Mouse (Mus musculus) neural tube, embryonic 13.5 days (tissue): Measurements from ENCODE around the gene Tspo2. TPM values are rescaled to one million over a fixed set of nuclear protein-coding genes. Genes with fewer than 3 reads are reported as not detected.

Source experiments
- ATAC-seq: fragments of 200-750 bp; cut with Nextera tagmentation; 2 replicates; pipeline ENCODE4 v1.8.0; 2017; ENCODE audit warnings: low read depth, mild to moderate bottlenecking, moderate TSS enrichment, moderate library complexity
- H3K27ac ChIP-seq: fragments of 300-500 bp; sonication (generic); replicated peaks from 2 replicates; pipeline ENCODE4 v1.5.1; 2015; ENCODE audit warnings: moderate library complexity, mild to moderate bottlenecking, inconsistent platforms
- H3K27me3 ChIP-seq: fragments of 300-500 bp; sonication (generic); 2 replicates; pipeline ENCODE4 v1.6.1; 2015; ENCODE audit warnings: mild to moderate bottlenecking, inconsistent platforms
- H3K36me3 ChIP-seq: fragments of 300-500 bp; sonication (generic); 2 replicates; pipeline ENCODE4 v1.6.1; 2015; ENCODE audit warnings: mild to moderate bottlenecking, inconsistent platforms
- H3K4me1 ChIP-seq: fragments of 300-500 bp; sonication (generic); replicated peaks from 2 replicates; pipeline ENCODE4 v1.6.1; 2015; ENCODE audit warnings: inconsistent platforms
- H3K4me2 ChIP-seq: fragments of 300-500 bp; sonication (generic); 2 replicates; pipeline ENCODE4 v1.6.1; 2015; ENCODE audit warnings: inconsistent platforms, mild to moderate bottlenecking, moderate library complexity
- H3K4me3 ChIP-seq: fragments of 300-500 bp; sonication (generic); 2 replicates; pipeline ENCODE4 v1.5.1; 2015; ENCODE audit warnings: mild to moderate bottlenecking, inconsistent platforms
- H3K9ac ChIP-seq: fragments of 300-500 bp; sonication (generic); 2 replicates; pipeline ENCODE4 v1.6.1; 2015; ENCODE audit warnings: moderate library complexity, mild to moderate bottlenecking, inconsistent platforms
- H3K9me3 ChIP-seq: fragments of 300-500 bp; sonication (generic); 2 replicates; pipeline ENCODE4 v1.6.1; 2016; ENCODE audit warnings: inconsistent platforms
- WGBS: fragments of 180-500 bp; shearing (Covaris S2); methylation state at CpG from one replicate; pipeline ENCODE4 v1.1.7; 2015; 5-methylcytosine and 5-hydroxymethylcytosine counted together
- polyA plus RNA-seq: library from polyadenylated mRNA; unstranded; fragments of >200 nt; fragmentation: Nextera tagmentation; extraction: Ambion mirVana; gene quantifications from 2 replicates; pipeline ENCODE4 v1.2.1, GENCODE M21; 2015

The Tspo2 gene
- polyA plus RNA-seq, 1 experiment from 2014 or later, result 0.47 TPM

DNA sequence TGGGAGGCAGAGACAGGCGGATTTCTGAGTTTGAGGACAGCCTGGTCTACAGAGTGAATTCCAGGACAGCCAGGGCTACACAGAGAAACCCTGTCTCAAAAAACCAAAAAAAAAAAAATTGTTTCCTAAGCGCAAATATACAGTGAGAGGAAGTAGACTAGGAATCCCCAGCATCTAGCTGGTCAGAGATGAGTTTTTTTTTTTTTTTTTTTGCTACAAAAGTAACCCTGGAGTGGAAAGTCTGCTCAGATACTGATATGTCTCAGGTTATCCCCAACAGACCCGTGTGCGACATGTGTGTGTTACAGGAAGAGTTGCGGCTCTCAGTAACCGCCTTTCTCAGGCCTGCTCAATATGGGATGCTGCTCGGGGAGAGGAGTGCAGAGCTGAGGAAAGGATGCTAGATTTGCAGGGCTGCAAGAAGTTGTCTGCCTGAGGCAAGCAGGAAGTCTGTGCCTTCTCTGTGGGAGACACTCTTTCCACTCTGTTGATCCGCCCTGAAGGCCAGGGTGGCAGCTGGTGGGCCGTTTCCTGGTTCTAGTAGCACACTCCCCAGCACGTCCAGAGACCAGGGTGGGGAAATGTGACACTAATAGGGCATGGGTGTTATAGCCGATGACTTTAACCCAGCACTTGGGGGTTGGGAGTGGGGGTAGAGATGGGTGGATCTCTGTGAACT lies 23.3 kb downstream of the Tspo2 start:
- Histone ChIP-seq H3K4me3 (no peak overlapping the region), H3K36me3 (no peaks in the 10 kb centered on the region), H3K4me1 (peaks cover 22% of the 10 kb centered on the region), H3K27me3 (no peaks in the 10 kb centered on the region), H3K9ac (no peak overlapping the region), H3K9me3 (no peaks in the 10 kb centered on the region), H3K27ac (no peak overlapping the region), H3K4me2 (no peak overlapping the region)
- WGBS, result 71% methylated on average over 11 of the region's 11 CpGs
- ATAC-seq, result no peak

DNA sequence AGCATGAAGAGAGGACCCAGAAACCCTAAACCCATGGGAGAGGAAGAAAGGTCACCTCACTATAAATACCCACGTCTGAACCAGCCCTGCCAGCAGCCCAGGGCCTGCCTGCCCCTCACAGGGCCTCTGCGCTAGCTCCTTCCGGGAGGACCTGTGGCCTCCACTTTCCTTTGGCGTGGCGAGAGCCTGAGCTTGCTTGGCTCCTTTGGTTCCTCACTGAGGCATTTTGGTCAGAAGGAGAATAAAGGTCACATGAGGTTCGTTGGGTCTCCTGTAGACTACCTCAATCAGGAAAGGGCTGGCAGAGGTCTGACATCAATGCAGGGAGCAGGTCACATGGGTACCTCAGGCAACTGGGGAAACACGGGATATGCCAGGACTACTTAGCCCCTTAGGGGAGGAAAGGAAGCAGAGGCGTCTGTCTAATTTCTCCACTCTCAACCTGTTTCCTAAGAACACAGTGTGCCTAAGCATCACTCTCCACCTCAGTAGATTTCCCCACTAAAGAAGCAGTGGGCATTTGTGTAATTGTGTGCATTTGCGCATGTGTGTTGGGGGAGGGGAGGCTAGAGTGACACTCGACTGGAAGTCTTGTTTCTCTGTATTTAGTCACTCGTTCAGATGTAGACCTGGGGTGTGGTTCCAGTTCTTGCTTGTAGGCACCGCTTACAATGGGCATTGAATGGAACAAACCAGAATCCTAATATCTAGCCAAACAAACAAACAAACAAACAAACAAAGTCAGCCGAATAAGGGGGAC lies 24.2 kb downstream of the Tspo2 start:
- Histone ChIP-seq H3K9ac (no peak overlapping the region), H3K4me1 (peaks cover 17% of the 10 kb centered on the region), H3K27me3 (no peaks in the 10 kb centered on the region), H3K27ac (no peak overlapping the region), H3K36me3 (no peaks in the 10 kb centered on the region), H3K4me3 (no peak overlapping the region), H3K4me2 (no peak overlapping the region), H3K9me3 (no peaks in the 10 kb centered on the region)
- ATAC-seq, result no peak
- WGBS, result 74% methylated on average over 13 of the region's 13 CpGs

DNA sequence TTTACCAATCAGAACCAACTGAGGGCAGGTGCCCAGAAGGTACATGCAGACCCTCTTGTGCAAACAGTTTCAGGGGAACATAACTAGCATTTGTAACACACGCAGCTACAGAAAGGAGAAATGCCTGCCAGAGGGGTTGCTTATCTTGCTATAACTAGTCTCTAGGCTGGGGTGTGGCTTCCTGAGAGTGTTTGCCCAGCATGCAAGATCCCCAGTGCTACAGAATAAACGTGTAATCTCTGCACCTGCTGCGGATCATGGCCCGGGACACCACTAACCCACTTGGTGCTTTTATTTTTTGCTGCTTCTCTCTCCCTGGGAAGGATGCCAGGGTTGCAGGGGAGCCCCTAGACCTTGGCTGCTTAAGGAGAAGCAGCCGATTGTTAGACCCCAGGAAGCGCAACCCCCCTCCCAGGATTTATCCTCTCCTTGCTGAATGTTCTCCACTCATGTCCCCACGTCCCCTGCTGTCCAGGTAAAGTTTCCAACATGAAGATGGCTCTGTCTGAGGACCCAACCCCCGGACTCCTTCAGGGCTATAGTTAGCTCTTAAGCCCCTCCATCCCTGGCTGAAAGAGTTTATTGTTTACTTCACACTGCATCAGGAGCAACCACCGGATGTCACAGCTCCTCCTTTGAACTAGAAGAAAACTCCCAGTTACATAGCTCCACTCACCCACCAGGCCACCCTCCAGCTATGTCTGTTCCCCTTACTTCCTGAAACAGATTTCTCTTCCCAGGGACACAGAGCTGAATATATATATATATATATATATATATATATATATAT lies 25.3 kb downstream of the Tspo2 start:
- Histone ChIP-seq H3K27ac (no peak overlapping the region), H3K9ac (no peak overlapping the region), H3K27me3 (no peaks in the 10 kb centered on the region), H3K4me1 (peaks cover 17% of the 10 kb centered on the region), H3K4me3 (no peak overlapping the region), H3K4me2 (no peak overlapping the region), H3K36me3 (no peaks in the 10 kb centered on the region), H3K9me3 (no peaks in the 10 kb centered on the region)
- ATAC-seq, result no peak
- 44% methylated on average over 9 of the region's 9 CpGs for WGBS

DNA sequence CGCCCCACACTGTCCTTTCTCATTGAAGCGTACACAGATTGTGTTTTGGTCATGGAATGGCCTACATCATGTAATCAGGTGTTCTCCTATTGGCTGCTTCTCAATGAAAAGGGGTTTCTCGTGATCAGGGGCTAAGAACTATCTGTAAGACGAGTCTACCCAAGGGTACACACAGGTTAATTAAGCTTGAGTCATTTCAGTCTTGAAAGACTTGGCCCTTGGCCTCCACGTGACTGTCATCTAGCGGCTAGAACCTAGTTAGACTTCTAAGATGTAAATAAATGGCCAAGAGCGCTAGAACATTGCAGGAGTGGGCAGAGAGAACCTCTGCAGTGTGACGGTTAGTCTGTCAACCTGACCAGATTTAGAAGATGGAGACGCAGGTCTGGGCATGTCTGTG lies 27.1 kb downstream of the Tspo2 start:
- 87% methylated on average over 9 of the region's 9 CpGs for WGBS
- H3K4me1 ChIP-seq, result peaks cover 17% of the 10 kb centered on the region
- H3K4me2 ChIP-seq, result no peak overlapping the region
- no peak for ATAC-seq
- H3K4me3 ChIP-seq, result no peak overlapping the region
- no peak overlapping the region for H3K27ac ChIP-seq
- H3K9ac ChIP-seq, result no peak overlapping the region
- H3K27me3 ChIP-seq, result no peaks in the 10 kb centered on the region
- no peaks in the 10 kb centered on the region for H3K9me3 ChIP-seq
- no peaks in the 10 kb centered on the region for H3K36me3 ChIP-seq

DNA sequence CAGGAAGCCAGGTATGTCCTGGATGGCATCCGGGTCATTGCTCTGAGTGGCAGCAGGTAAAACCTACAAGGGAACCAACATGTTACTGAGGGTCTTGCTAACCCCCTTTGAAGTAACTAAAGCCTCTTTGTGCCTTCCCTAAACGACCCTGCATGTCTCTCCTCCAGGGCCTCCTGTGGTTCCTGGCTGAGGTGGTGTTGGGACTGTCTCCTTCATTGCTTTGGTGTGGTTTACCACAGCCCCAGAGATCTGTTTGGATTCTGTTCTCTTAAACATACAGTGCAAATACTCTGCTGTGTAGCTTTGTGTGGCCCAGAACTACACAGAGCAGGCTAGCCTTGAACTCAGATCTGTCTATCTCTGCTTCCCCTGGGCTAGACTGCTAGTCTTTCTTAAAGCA lies 31.8 kb downstream of the Tspo2 start:
- Histone ChIP-seq H3K36me3 (peaks cover 26% of the 10 kb centered on the region), H3K9ac (no peak overlapping the region), H3K4me3 (no peak overlapping the region), H3K27ac (no peak overlapping the region), H3K4me2 (no peak overlapping the region), H3K9me3 (no peaks in the 10 kb centered on the region), H3K4me1 (no peaks in the 10 kb centered on the region), H3K27me3 (no peaks in the 10 kb centered on the region)
- no peak for ATAC-seq
- 62% methylated on average over 2 of the region's 2 CpGs for WGBS

DNA sequence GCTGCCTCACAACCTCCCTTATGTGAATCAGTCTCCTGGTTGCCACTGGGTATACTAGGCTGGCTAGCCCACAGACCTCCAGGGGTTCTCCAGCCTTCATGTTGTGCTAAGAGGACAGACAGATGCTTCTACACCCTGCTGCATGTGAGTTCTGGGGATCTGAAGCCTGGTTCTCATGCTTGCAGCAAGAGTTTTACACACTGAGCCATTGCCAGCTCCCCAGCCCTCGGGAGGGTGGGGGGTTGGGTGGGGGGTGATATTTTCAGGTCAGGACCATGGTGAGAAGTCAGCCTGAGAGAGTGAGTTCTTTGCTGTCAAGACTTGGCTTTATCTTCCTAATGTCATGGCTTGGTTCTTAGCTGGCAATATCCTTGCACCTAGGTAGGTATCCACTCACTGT lies 32.5 kb downstream of the Tspo2 start:
- H3K4me3 ChIP-seq, result no peak overlapping the region
- ATAC-seq, result no peak
- no peaks in the 10 kb centered on the region for H3K9me3 ChIP-seq
- peaks cover 31% of the 10 kb centered on the region for H3K36me3 ChIP-seq
- WGBS, result 100% methylated on average over 1 of the region's 1 CpGs
- no peaks in the 10 kb centered on the region for H3K27me3 ChIP-seq
- no peak overlapping the region for H3K9ac ChIP-seq
- no peak overlapping the region for H3K4me2 ChIP-seq
- H3K27ac ChIP-seq, result no peak overlapping the region
- H3K4me1 ChIP-seq, result no peaks in the 10 kb centered on the region

DNA sequence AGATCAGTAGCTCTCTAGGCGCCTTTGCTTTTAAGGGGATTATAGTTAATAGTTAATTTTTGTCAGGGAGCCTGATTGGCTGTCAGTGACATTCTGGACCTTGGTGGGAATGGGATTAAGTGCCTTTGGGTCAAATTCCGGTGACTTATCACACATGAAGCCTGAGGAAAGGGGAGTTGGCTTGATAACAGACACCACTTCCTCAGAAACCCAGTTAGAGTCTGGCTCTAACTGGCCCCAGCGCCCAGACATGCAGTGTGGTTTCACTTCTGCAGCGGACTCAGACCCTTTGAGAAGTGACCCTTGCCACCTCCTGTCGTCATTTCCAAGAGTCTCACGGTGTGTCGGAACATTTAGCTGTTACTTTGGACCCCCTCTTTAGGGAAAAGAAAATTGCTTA lies 33.1 kb downstream of the Tspo2 start:
- H3K4me2 ChIP-seq, result no peak overlapping the region
- H3K4me3 ChIP-seq, result no peak overlapping the region
- no peaks in the 10 kb centered on the region for H3K4me1 ChIP-seq
- no peak overlapping the region for H3K27ac ChIP-seq
- H3K27me3 ChIP-seq, result no peaks in the 10 kb centered on the region
- H3K9me3 ChIP-seq, result no peaks in the 10 kb centered on the region
- no peak overlapping the region for H3K9ac ChIP-seq
- ATAC-seq, result no peak
- WGBS, result 87% methylated on average over 7 of the region's 7 CpGs
- peaks cover 31% of the 10 kb centered on the region for H3K36me3 ChIP-seq

DNA sequence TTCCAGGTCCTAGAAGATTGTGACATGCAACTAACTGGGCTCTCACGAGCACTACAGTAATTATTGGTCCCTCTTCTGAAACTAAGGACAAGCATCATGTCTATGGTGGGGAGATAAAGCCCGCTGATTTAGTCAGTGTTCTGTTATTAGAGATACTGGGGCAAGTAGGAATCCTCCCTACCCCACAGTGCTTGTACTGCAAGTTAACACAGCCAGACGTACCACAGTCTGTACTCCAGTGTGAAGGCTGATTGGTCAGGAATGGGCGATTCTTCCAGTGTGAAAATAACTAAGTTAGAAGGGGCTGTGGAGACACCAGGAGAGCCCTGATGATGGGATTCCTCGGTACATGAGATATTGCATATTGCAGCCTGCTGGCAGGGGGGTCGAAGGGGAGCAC lies 33.8 kb downstream of the Tspo2 start:
- Histone ChIP-seq H3K4me3 (no peak overlapping the region), H3K27ac (no peak overlapping the region), H3K9me3 (no peaks in the 10 kb centered on the region), H3K27me3 (no peaks in the 10 kb centered on the region), H3K4me1 (no peaks in the 10 kb centered on the region), H3K9ac (no peak overlapping the region), H3K4me2 (no peak overlapping the region), H3K36me3 (peaks cover 34% of the 10 kb centered on the region)
- ATAC-seq, result no peak
- 94% methylated on average over 6 of the region's 6 CpGs for WGBS

DNA sequence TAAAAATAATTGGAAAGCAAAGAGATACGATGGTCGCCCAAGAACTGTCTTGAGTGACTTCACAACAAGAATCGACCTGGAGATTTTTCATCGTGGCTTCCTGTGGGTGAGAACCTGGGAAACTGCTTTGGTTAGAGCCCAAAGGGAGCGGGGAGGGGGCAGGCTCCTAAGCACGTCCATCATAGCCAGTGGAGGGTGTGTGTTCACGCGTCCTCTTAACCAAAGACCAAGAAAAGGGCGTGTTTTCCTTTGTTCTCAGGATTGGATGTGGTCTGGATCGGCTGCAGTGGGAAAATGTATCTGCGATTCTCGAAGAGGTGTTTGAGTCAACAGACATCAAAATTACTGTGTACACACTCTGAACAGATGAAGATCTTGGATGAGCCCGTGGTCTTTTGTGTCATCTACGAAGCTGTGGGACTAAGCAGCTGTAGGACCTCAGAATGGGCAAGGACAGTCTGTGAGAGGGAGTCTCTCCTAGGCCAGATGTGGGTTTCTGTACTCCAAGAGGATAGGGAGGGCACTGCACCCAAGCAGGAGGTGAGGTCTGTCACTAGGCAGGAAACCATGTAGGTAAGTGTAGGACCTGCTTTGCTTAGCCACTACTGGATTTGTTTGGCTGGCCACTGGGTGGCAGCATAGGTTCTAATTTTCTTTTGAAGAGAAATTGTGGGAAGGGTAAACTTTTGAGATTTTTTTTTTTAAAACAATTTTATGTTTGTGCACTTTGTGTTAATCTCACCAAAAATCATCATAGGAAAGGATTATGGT lies 34.7 kb downstream of the Tspo2 start:
- H3K36me3 ChIP-seq, result peaks cover 34% of the 10 kb centered on the region
- 89% methylated on average over 14 of the region's 14 CpGs for WGBS
- peak; percentile 85; the same call in 1 of the 2 replicates for ATAC-seq
- no peak overlapping the region for H3K27ac ChIP-seq
- H3K9ac ChIP-seq, result no peak overlapping the region
- H3K9me3 ChIP-seq, result no peaks in the 10 kb centered on the region
- no peak overlapping the region for H3K4me2 ChIP-seq
- H3K4me3 ChIP-seq, result no peak overlapping the region
- no peaks in the 10 kb centered on the region for H3K27me3 ChIP-seq
- peaks cover 6% of the 10 kb centered on the region for H3K4me1 ChIP-seq

DNA sequence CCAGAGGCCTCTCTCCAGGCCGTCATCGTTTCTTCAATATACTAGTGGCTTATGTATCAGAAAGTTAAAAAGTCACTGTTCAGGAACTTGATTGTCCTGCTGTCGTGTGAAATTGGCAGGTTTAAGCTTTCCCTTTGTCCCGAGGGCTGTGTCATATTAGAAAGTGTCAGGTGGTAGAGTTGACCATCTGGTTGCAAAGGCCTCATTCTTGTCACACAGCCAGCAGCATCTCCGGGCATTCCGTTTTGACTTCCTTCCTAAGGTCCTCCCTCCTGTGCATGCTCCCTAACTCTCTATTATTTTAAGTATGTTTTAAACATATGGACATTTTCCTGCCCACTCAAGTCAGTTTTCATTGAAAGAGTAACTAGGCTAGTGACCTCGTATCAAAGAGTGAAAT lies 35.3 kb downstream of the Tspo2 start:
- Histone ChIP-seq H3K4me3 (no peak overlapping the region), H3K9me3 (no peaks in the 10 kb centered on the region), H3K36me3 (peaks cover 34% of the 10 kb centered on the region), H3K9ac (no peak overlapping the region), H3K27ac (no peak overlapping the region), H3K4me2 (no peak overlapping the region), H3K4me1 (peaks cover 12% of the 10 kb centered on the region), H3K27me3 (no peaks in the 10 kb centered on the region)
- 85% methylated on average over 7 of the region's 7 CpGs for WGBS
- ATAC-seq, result no peak

DNA sequence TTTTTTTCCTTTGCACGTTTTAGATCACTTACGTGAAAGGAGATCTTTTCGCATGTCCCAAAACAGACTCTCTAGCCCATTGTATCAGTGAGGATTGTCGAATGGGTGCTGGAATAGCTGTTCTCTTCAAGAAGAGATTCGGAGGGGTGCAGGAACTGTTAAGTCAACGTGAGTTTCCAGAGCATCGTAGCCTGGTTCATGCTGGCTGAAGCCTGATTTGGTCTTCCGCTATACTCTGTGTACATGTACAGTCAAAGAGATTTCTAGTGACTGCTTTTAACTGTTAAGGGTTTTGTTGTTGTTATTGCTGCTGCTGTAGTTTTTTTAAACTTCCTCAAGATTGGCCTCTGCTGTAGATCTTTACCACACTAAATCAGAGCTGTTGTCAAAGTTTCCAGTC lies 40.1 kb downstream of the Tspo2 start:
- no peaks in the 10 kb centered on the region for H3K27me3 ChIP-seq
- peaks cover 35% of the 10 kb centered on the region for H3K4me1 ChIP-seq
- no peaks in the 10 kb centered on the region for H3K9me3 ChIP-seq
- peak overlapping the region; percentile 72 for H3K4me2 ChIP-seq
- H3K4me3 ChIP-seq, result peak overlapping the region; percentile 87
- WGBS, result 61% methylated on average over 8 of the region's 8 CpGs
- peak overlapping the region; percentile 97 for H3K27ac ChIP-seq
- no peak for ATAC-seq
- peak overlapping the region; percentile 84 for H3K9ac ChIP-seq
- peaks cover 24% of the 10 kb centered on the region for H3K36me3 ChIP-seq
